Mouse (Mus musculus) intestine, embryonic 14.5 days (tissue): ENCODE measurements around the gene Lgr6. TPM values are rescaled to one million over a fixed set of nuclear protein-coding genes. Genes with fewer than 3 reads are reported as not detected.

Experiments used
- ATAC-seq: fragments of 200-750 bp; cut with Nextera tagmentation; replicated peaks from 2 replicates; pipeline ENCODE4 v1.8.0; 2017; ENCODE audit warnings: low read depth, moderate number of reproducible peaks, moderate TSS enrichment, moderate library complexity; ENCODE audit not compliant: low FRiP score, low TSS enrichment
- DNase-seq: peaks from one replicate; pipeline ENCODE4 v3.0.0-alpha.2; 2018; ENCODE audit warnings: low spot score
- H3K27ac ChIP-seq: fragments of 300-500 bp; sonication (generic); 2 replicates; pipeline ENCODE4 v1.5.1; 2014; ENCODE audit warnings: low read depth, mild to moderate bottlenecking, control low read depth
- H3K27me3 ChIP-seq: fragments of 300-500 bp; sonication (generic); replicated peaks from 2 replicates; pipeline ENCODE4 v1.6.1; 2014; ENCODE audit warnings: low read length, control low read depth; ENCODE audit not compliant: control insufficient read depth, insufficient read depth
- H3K36me3 ChIP-seq: fragments of 300-500 bp; sonication (generic); 2 replicates; pipeline ENCODE4 v1.6.1; 2014; ENCODE audit warnings: low read length, control low read depth; ENCODE audit not compliant: control insufficient read depth, insufficient read depth
- H3K4me1 ChIP-seq: fragments of 300-500 bp; sonication (generic); replicated peaks from 2 replicates; pipeline ENCODE4 v1.6.1; 2014; ENCODE audit warnings: low read length, control low read depth, mixed read lengths; ENCODE audit not compliant: control insufficient read depth, insufficient read depth
- H3K4me2 ChIP-seq: fragments of 300-500 bp; sonication (generic); 2 replicates; pipeline ENCODE4 v1.6.1; 2014; ENCODE audit warnings: low read length
- H3K4me3 ChIP-seq: fragments of 300-500 bp; sonication (generic); 2 replicates; pipeline ENCODE4 v1.5.1; 2014; ENCODE audit warnings: low read depth, low read length, control low read depth, mixed read lengths
- H3K9ac ChIP-seq: fragments of 300-500 bp; sonication (generic); 2 replicates; pipeline ENCODE4 v1.6.1; 2014; ENCODE audit warnings: mild to moderate bottlenecking, low read length
- H3K9me3 ChIP-seq: fragments of 300-500 bp; sonication (generic); 2 replicates; pipeline ENCODE4 v1.6.1; 2016; ENCODE audit warnings: low read length, control low read depth; ENCODE audit not compliant: control insufficient read depth
- WGBS: fragments of 180-500 bp; shearing (Covaris S2); extraction: QIAGEN DNeasy Blood & Tissue Kit; methylation state at CpG from one replicate; pipeline ENCODE4 v1.1.7; 2014; 5-methylcytosine and 5-hydroxymethylcytosine counted together
- polyA plus RNA-seq: library from polyadenylated mRNA; unstranded; fragments of >200 nt; fragmentation: Nextera tagmentation; extraction: Ambion mirVana; gene quantifications from 2 replicates; pipeline ENCODE4 v1.2.1, GENCODE M21; 2014

Gene Lgr6
- polyA plus RNA-seq, 1 experiment from 2014 or later, result 0.69 TPM

GRCm38 (mm10) chr1:134995954-134996353 lies 109.1 kb downstream of the Lgr6 start:
- H3K9ac ChIP-seq, result no peak overlapping the region
- H3K36me3 ChIP-seq, result no peaks in the 10 kb centered on the region
- H3K9me3 ChIP-seq, result no peaks in the 10 kb centered on the region
- no peak for DNase-seq
- peaks cover 6% of the 10 kb centered on the region; the same call in 1 of the 2 replicates for H3K4me1 ChIP-seq
- no peaks in the 10 kb centered on the region for H3K27me3 ChIP-seq
- H3K27ac ChIP-seq, result no peak overlapping the region
- H3K4me3 ChIP-seq, result no peak overlapping the region
- 18% methylated on average over 1 of the region's 1 CpGs for WGBS
- H3K4me2 ChIP-seq, result no peak overlapping the region
- ATAC-seq, result no peak

DNA sequence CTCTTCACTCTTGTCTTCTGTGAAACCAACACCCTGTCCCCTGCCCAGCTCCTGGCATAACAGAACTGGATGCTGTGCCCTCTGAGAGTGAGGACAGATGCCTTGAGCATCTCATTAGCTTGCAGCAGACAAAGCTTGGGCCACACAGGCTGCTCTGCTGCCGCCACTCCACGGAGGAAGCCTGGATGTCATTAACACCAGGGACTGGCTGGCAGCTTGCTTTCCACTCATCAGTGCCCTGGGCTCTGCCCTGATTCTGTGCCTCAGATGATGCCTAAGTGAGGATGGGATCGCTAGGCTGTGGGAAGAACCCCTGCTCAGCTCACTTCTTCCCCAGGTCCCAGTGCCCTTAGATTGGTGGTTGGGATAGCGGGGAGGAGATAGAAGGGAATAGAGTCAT lies 109.6 kb downstream of the Lgr6 start:
- no peak overlapping the region for H3K27ac ChIP-seq
- no peak overlapping the region for H3K4me3 ChIP-seq
- no peak for DNase-seq
- ATAC-seq, result no peak
- no peak overlapping the region for H3K9ac ChIP-seq
- no peaks in the 10 kb centered on the region for H3K27me3 ChIP-seq
- no peaks in the 10 kb centered on the region for H3K9me3 ChIP-seq
- no peak overlapping the region for H3K4me2 ChIP-seq
- 72% methylated on average over 4 of the region's 4 CpGs for WGBS
- H3K36me3 ChIP-seq, result no peaks in the 10 kb centered on the region
- H3K4me1 ChIP-seq, result peaks cover 6% of the 10 kb centered on the region; the same call in 1 of the 2 replicates

DNA sequence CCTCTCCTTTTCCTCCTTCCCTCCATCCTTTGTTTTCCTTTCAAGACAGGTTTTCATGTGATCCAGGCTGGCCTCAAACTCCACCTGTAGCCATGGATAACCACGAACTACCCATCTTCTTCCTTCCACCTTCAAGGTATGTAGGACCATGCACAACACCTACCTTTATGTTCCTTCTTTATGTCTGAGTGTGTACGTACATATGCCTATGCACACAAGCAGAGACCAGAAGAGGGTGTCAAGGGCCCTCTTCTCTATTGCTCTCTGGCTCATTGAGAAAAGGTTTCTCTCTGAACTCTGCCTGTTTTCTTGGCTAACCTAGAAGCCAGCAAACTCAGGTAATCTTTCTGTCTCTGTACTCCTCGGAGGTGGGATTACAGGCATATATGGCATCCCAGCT lies 110.3 kb downstream of the Lgr6 start:
- 79% methylated on average over 3 of the region's 3 CpGs for WGBS
- no peak overlapping the region for H3K9ac ChIP-seq
- ATAC-seq, result no peak

GRCm38 (mm10) chr1:134992046-134992645 lies 112.9 kb downstream of the Lgr6 start:
- ATAC-seq, result no peak
- Histone ChIP-seq H3K27ac (no peak overlapping the region), H3K27me3 (peaks cover 6% of the 10 kb centered on the region; the same call in 1 of the 2 replicates), H3K4me1 (peaks cover 10% of the 10 kb centered on the region; the same call in 1 of the 2 replicates), H3K4me3 (no peak overlapping the region), H3K9ac (no peak overlapping the region), H3K4me2 (no peak overlapping the region), H3K36me3 (no peaks in the 10 kb centered on the region), H3K9me3 (no peaks in the 10 kb centered on the region)
- DNase-seq, result peak; percentile 48
- WGBS, result 27% methylated on average over 8 of the region's 8 CpGs

More for the DNA sequence above, 110.3 kb downstream of the Lgr6 start:
- Histone ChIP-seq H3K27ac (no peak overlapping the region), H3K4me1 (peaks cover 6% of the 10 kb centered on the region; the same call in 1 of the 2 replicates), H3K27me3 (0 out of 2 replicates have a peak, but pooled peaks cover 2% of the 10 kb centered on the region), H3K4me2 (no peak overlapping the region), H3K36me3 (no peaks in the 10 kb centered on the region), H3K4me3 (no peak overlapping the region), H3K9me3 (no peaks in the 10 kb centered on the region)
- DNase-seq, result no peak

DNA sequence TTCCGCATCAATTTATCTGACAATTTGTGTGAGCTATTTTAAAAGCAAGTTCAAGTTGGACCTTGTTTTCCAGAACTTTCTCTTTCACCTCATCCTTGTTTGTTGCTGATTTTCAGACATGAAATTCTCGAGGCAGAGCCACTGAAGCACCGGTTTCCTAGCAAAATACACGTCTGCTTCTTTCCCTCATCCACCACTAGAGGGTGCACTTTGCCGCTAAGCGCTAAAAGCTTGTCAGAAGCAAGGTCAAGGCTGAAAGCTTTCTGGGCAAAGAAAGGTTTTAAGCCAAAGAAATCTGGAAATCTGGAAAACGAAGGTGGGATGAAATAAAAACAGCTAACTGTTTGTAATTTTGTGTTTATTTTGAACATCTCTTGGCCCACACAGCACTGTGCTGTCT lies 115.7 kb downstream of the Lgr6 start:
- Histone ChIP-seq H3K4me2 (no peak overlapping the region), H3K27ac (no peak overlapping the region), H3K36me3 (no peaks in the 10 kb centered on the region), H3K9me3 (no peaks in the 10 kb centered on the region), H3K27me3 (peaks cover 6% of the 10 kb centered on the region; the same call in 1 of the 2 replicates), H3K4me1 (peaks cover 11% of the 10 kb centered on the region; the same call in 1 of the 2 replicates), H3K9ac (no peak overlapping the region), H3K4me3 (no peak overlapping the region)
- 9% methylated on average over 7 of the region's 7 CpGs for WGBS
- ATAC-seq (no peak), DNase-seq (peak; percentile 87)

DNA sequence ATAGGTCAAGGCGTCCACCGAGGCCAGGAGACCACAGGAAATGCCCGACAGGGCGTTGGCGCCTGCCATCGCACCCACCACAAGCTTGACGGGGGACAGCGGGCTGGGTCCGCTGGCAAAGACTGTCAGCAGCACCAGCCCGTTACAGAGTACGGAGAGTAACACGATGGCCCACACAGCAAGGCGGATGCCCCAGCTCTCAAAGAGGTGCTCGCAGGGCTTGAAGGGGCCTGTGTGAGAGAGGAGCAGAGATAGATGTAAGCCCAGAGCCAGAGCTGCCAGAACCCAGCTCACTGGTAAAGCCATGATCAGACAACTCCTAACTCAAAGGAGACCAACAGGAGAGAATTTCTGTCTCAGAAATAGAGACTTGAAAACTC lies 117.1 kb downstream of the Lgr6 start:
- H3K27ac ChIP-seq, result no peak overlapping the region
- H3K4me3 ChIP-seq, result peak overlapping the region; percentile 36
- no peaks in the 10 kb centered on the region for H3K9me3 ChIP-seq
- H3K9ac ChIP-seq, result peak overlapping the region; percentile 27; the same call in 1 of the 2 replicates
- peaks cover 6% of the 10 kb centered on the region; the same call in 1 of the 2 replicates for H3K27me3 ChIP-seq
- peaks cover 11% of the 10 kb centered on the region; the same call in 1 of the 2 replicates for H3K4me1 ChIP-seq
- peak overlapping the region; percentile 75 for H3K4me2 ChIP-seq
- DNase-seq (no peak), ATAC-seq (peak; percentile 34)
- 11% methylated on average over 14 of the region's 14 CpGs for WGBS
- no peaks in the 10 kb centered on the region for H3K36me3 ChIP-seq

GRCm38 (mm10) chr1:134987173-134987961 lies 117.7 kb downstream of the Lgr6 start:
- Histone ChIP-seq H3K4me1 (peaks cover 11% of the 10 kb centered on the region; the same call in 1 of the 2 replicates), H3K4me3 (peak overlapping the region; percentile 36), H3K4me2 (peak overlapping the region; percentile 75), H3K36me3 (no peaks in the 10 kb centered on the region), H3K9ac (peak overlapping the region; percentile 27; the same call in 1 of the 2 replicates), H3K9me3 (no peaks in the 10 kb centered on the region), H3K27ac (no peak overlapping the region), H3K27me3 (peaks cover 6% of the 10 kb centered on the region; the same call in 1 of the 2 replicates)
- WGBS, result 30% methylated on average over 48 of the region's 48 CpGs
- DNase-seq (peak; percentile 75), ATAC-seq (peak; percentile 44)

- 74% methylated on average over 1 of the region's 1 CpGs for WGBS
- no peak overlapping the region for H3K4me3 ChIP-seq
- DNase-seq (no peak), ATAC-seq (no peak)
- no peaks in the 10 kb centered on the region for H3K27me3 ChIP-seq
- H3K36me3 ChIP-seq, result peaks cover 48% of the 10 kb centered on the region
- H3K27ac ChIP-seq, result no peak overlapping the region
- no peak overlapping the region for H3K4me2 ChIP-seq
- H3K9me3 ChIP-seq, result no peaks in the 10 kb centered on the region
- 0 out of 2 replicates have a peak, but pooled peaks cover 10% of the 10 kb centered on the region for H3K4me1 ChIP-seq
- no peak overlapping the region for H3K9ac ChIP-seq
Measured at GRCm38 (mm10) chr1:134972920-134973319, 132.2 kb downstream of the Lgr6 start.
